Mouse (Mus musculus): ENCODE data around the gene P4ha2.

DNA sequence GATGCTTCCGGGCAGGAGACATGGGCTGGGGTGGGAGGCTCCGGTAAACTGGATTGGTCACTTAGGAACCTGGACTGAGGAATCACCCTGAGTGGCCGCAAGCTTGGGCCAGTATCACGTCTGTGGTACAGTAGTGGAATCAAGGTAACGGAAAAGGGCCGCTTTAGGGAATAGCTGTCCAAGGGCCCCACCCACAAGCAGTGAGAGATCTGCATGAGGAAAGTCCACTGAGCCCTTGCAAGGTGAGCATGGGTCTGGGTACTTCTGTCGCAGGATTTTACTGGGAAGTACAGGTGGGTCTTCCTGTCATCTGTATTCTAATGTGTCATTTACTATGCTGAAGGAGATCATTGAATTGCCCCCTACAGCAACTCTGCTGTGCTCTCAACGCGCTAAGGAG lies 1.8 kb downstream of the P4ha2 start:
- TF ChIP-seq GATA1 (IDR thresholded peaks at IDR 0.05; ENCODE audit: borderline replicate concordance, low read length) (no peak), FLI1 (IDR thresholded peaks at IDR 0.05; ENCODE audit: low read length) (no peak)

Measured in megakaryocyte, embryonic 14.5 days (primary cell).